Comparison of ENCODE assay signal across 8 mouse cellular contexts in the genomic region with DNA sequence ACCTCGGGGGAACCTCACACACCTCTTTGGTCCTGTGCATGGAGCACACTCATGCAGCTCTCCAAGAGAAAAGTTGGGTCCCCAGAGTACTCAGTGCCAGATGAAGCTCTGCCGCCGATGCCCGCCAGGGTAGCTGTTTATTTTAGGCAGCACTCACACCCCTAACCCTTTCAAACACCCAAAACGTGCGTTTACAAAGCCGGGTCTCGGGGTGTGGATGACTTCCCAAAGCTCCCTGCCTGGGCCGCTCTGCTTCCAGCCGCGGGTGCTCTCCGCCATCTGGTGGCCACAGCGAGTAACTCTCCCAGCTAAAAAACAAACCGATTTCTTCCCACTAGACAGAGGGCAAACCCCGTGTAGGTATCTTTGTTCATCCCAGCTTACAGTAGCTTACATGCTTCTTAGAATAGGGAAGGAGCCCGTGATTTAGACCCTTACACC. TPM values are rescaled to one million over a fixed set of nuclear protein-coding genes. Genes with fewer than 3 reads are reported as not detected.
A peak's percentile ranks its signal among the peaks of the same experiment; 100 is the strongest.
DNase-seq lines count a peak whose midpoint lies in the region; ATAC-seq and TF ChIP-seq lines count a peak whose summit lies in the region.

No protein-coding gene starts in this region.

- under 1% methylated on average over 16 of the region's 16 CpGs for WGBS in forebrain, embryonic 11.5 days
- under 1% methylated on average over 16 of the region's 16 CpGs for WGBS in neural tube, embryonic 13.5 days

- H3K27ac ChIP-seq in brown adipose tissue, adult 24 weeks (replicated peaks; ENCODE audit: low read depth, low read length), result no peak overlapping the region
- no peak overlapping the region for H3K27ac ChIP-seq in forebrain, embryonic 11.5 days (ENCODE audit: low read depth, low read length)
- no peak overlapping the region for H3K27ac ChIP-seq in neural tube, embryonic 13.5 days (replicated peaks)

- H3K9ac ChIP-seq in forebrain, embryonic 11.5 days (ENCODE audit: low read length), result no peak overlapping the region
- H3K9ac ChIP-seq in neural tube, embryonic 13.5 days, result no peak overlapping the region

- peaks cover 8% of the 10 kb centered on the region for H3K4me1 ChIP-seq in G1E (ENCODE audit: insufficient read depth, low read depth, low read length)
- H3K4me1 ChIP-seq in brown adipose tissue, adult 24 weeks (ENCODE audit: control insufficient read depth, insufficient read depth, insufficient read length, low read length), result peaks cover 3% of the 10 kb centered on the region; the same call in 1 of the 2 replicates
- H3K4me1 ChIP-seq in forebrain, embryonic 11.5 days (replicated peaks; ENCODE audit: control insufficient read depth, insufficient read depth, low read length), result peaks cover 15% of the 10 kb centered on the region
- peaks cover 26% of the 10 kb centered on the region for H3K4me1 ChIP-seq in neural tube, embryonic 13.5 days (replicated peaks)

- H3K4me3 ChIP-seq in G1E (ENCODE audit: low read depth, low read length), result no peak overlapping the region; the same call in 1 of the 2 replicates
- peak overlapping the region; percentile 47 for H3K4me3 ChIP-seq in brown adipose tissue, adult 24 weeks (ENCODE audit: insufficient read depth, low read depth, low read length)
- peak overlapping the region; percentile 30 for H3K4me3 ChIP-seq in forebrain, embryonic 11.5 days (ENCODE audit: low read depth, low read length)
- peak overlapping the region; percentile 26 for H3K4me3 ChIP-seq in neural tube, embryonic 13.5 days

- no peaks in the 10 kb centered on the region for H3K36me3 ChIP-seq in G1E (replicated peaks)
- no peaks in the 10 kb centered on the region for H3K36me3 ChIP-seq in forebrain, embryonic 11.5 days (ENCODE audit: control insufficient read depth, insufficient read depth, low read length)
- no peaks in the 10 kb centered on the region for H3K36me3 ChIP-seq in neural tube, embryonic 13.5 days

- no peaks in the 10 kb centered on the region for H3K9me3 ChIP-seq in G1E (replicated peaks)
- H3K9me3 ChIP-seq in forebrain, embryonic 11.5 days (ENCODE audit: control insufficient read depth, low read length), result no peaks in the 10 kb centered on the region
- no peaks in the 10 kb centered on the region for H3K9me3 ChIP-seq in neural tube, embryonic 13.5 days

- peak overlapping the region; percentile 59 for H3K4me2 ChIP-seq in forebrain, embryonic 11.5 days (ENCODE audit: low read depth, low read length, severe bottlenecking)
- H3K4me2 ChIP-seq in neural tube, embryonic 13.5 days, result peak overlapping the region; percentile 54

- H3K27me3 ChIP-seq in G1E (ENCODE audit: insufficient read depth, low read length), result peaks cover 36% of the 10 kb centered on the region
- H3K27me3 ChIP-seq in forebrain, embryonic 11.5 days (ENCODE audit: control insufficient read depth, insufficient read depth, low read length), result peaks cover 48% of the 10 kb centered on the region
- H3K27me3 ChIP-seq in neural tube, embryonic 13.5 days, result peaks cover 78% of the 10 kb centered on the region

- peak; percentile 54 for TF ChIP-seq CTCF in G1E (IDR thresholded peaks at IDR 0.05; ENCODE audit: low read depth, low read length)

- intact Hi-C loops in heart, postnatal 14 days (cut with DNase I), result loop anchor here (1.0 to 5.0 kb wide), 3 partner anchors 337 to 437 kb away; partner anchors contain the start of gene Cmc1

- ATAC-seq in G1E (ENCODE audit: extremely low read depth, insufficient number of reproducible peaks, low FRiP score, poor library complexity, severe bottlenecking), result peak; percentile 77
- ATAC-seq in forebrain, embryonic 11.5 days (replicated peaks; ENCODE audit: low FRiP score), result peak; percentile 77
- peak; percentile 88 for ATAC-seq in neural tube, embryonic 13.5 days (ENCODE audit: low read depth)

- DNase-seq in G1E (ENCODE audit: low spot score), result peak; percentile 74
- peak; percentile 90 for DNase-seq in forebrain, embryonic 11.5 days (ENCODE audit: low spot score)
- DNase-seq in heart, postnatal 14 days, result peak; percentile 82 to 85
- peak; percentile 62 to 84 for DNase-seq in kidney, postnatal 36 days
- DNase-seq in lung, adult 18-20 months, result peak; percentile 55 to 65
- peak; percentile 81 for DNase-seq in thymus, postnatal 14 days

RNA-seq across cellular contexts. Expression of gene Eomes, which starts 11.6 kb away (rescaled TPM):
- total RNA-seq in G1E (2014; fragmentation: Nextera tagmentation), result not detected in 2 replicates
- 0.05 TPM in 1 of 2 replicates, not detected in the other for total RNA-seq in G1E (2017)
- not detected in 2 replicates for polyA plus RNA-seq in G1E (2012)
- not detected in 2 replicates for polyA plus RNA-seq in brown adipose tissue, adult 24 weeks (2012; ENCODE audit: insufficient read depth, insufficient read length, missing spikeins)
- 22.9 and 25.8 TPM in 2 replicates for polyA plus RNA-seq in forebrain, embryonic 11.5 days (2014; fragmentation: Nextera tagmentation; extraction: Ambion mirVana)
- total RNA-seq in heart, postnatal 14 days (2021), result not detected
- 0.08 and 0.17 TPM in 2 replicates for polyA plus RNA-seq in neural tube, embryonic 13.5 days (2015; fragmentation: Nextera tagmentation; extraction: Ambion mirVana)

RNA-seq across cellular contexts. Expression of gene Golga4, which starts 16.5 kb away (rescaled TPM):
- total RNA-seq in G1E (2014; fragmentation: Nextera tagmentation) (71.8 and 75.1 TPM in 2 replicates), G1E (2017) (78.9 and 90.9 TPM in 2 replicates)
- polyA plus RNA-seq in G1E (2012), result 10.3 and 11.1 TPM in 2 replicates
- 43.9 and 49.9 TPM in 2 replicates for polyA plus RNA-seq in brown adipose tissue, adult 24 weeks (2012; ENCODE audit: insufficient read depth, insufficient read length, missing spikeins)
- 60.8 and 66.8 TPM in 2 replicates for polyA plus RNA-seq in forebrain, embryonic 11.5 days (2014; fragmentation: Nextera tagmentation; extraction: Ambion mirVana)
- 100 to 1,000 TPM; 180 to 187 TPM for total RNA-seq in heart, postnatal 14 days (2021)
- 49.3 TPM in 2 replicates for polyA plus RNA-seq in neural tube, embryonic 13.5 days (2015; fragmentation: Nextera tagmentation; extraction: Ambion mirVana)

Comparison
In these comparisons a context has a peak if more than half of its experiments do, and no peak if none do; other contexts are left out.
1. RNA of gene Eomes, which starts 11.6 kb away (polyA plus RNA-seq): 22.9 to 25.8 TPM in forebrain, embryonic 11.5 days; not detected in brown adipose tissue, adult 24 weeks, 0.08 to 0.17 TPM in neural tube, embryonic 13.5 days and not detected in G1E; every median in the first group is over 10 times any median in the second.
2. Peak in every context shown above with its lines, with median percentiles within 50 percentile points of each other: ATAC-seq and DNase-seq.